Comparison of ENCODE assay signal across 8 mouse cellular contexts in genomic region chr11:67588828-67589314, GRCm38 (mm10).
DNase-seq lines count a peak whose midpoint lies in the region; ATAC-seq and TF ChIP-seq lines count a peak whose summit lies in the region.

No protein-coding gene starts in this region.

- H3K4me1 ChIP-seq in liver, embryonic 13.5 days (replicated peaks), result 0 out of 2 replicates have a peak, but pooled peaks cover 2% of the 10 kb centered on the region
- no peaks in the 10 kb centered on the region for H3K4me1 ChIP-seq in liver, embryonic 11.5 days (replicated peaks; ENCODE audit: control insufficient read depth, insufficient read depth, low read length)
- H3K4me1 ChIP-seq in bone marrow macrophage, adult 2 months (ENCODE audit: control insufficient read depth, insufficient read depth, low read length), result peaks cover 49% of the 10 kb centered on the region

- DNase-seq in liver, embryonic 13.5 days, result no peak
- no peak for DNase-seq in liver, embryonic 11.5 days (ENCODE audit: low spot score)
- peak; percentile 62 for DNase-seq in heart, adult 8-10 months (ENCODE audit: low spot score)
- DNase-seq in layer of hippocampus, postnatal 10 days (ENCODE audit: low spot score in 2 of 2), result peak; percentile 71 to 83
- DNase-seq in spleen, adult 12 weeks (ENCODE audit: low spot score), result peak; percentile 26

- WGBS in liver, embryonic 13.5 days (ENCODE audit: insufficient replicate concordance), result 17% methylated on average over 9 of the region's 9 CpGs
- 24% methylated on average over 9 of the region's 9 CpGs for WGBS in liver, embryonic 11.5 days

- no peak for TF ChIP-seq POLR2A in bone marrow macrophage, adult 2 months (IDR thresholded peaks at IDR 0.05; ENCODE audit: borderline replicate concordance, low read depth, low read length)

- TF ChIP-seq CTCF in bone marrow macrophage, adult 2 months (IDR thresholded peaks at IDR 0.05; ENCODE audit: low read depth, low read length), result no peak

- H3K4me3 ChIP-seq in liver, embryonic 13.5 days (replicated peaks), result no peak overlapping the region
- no peak overlapping the region for H3K4me3 ChIP-seq in liver, embryonic 11.5 days (ENCODE audit: low read depth, low read length)
- peak overlapping the region; percentile 76 for H3K4me3 ChIP-seq in bone marrow macrophage, adult 2 months (ENCODE audit: insufficient read depth, low read length)

- H3K4me2 ChIP-seq in liver, embryonic 13.5 days, result peak overlapping the region; percentile 15; the same call in 1 of the 2 replicates
- H3K4me2 ChIP-seq in liver, embryonic 11.5 days, result no peak overlapping the region

- H3K27me3 ChIP-seq in liver, embryonic 13.5 days, result no peaks in the 10 kb centered on the region
- H3K27me3 ChIP-seq in liver, embryonic 11.5 days (replicated peaks; ENCODE audit: control insufficient read depth, insufficient read depth, low read length), result no peaks in the 10 kb centered on the region

- no peak overlapping the region for H3K27ac ChIP-seq in liver, embryonic 13.5 days
- H3K27ac ChIP-seq in liver, embryonic 11.5 days (ENCODE audit: low read depth, low read length), result no peak overlapping the region
- peak overlapping the region; percentile 100 for H3K27ac ChIP-seq in bone marrow macrophage, adult 2 months (ENCODE audit: insufficient read depth, low read depth, low read length)

- no peaks in the 10 kb centered on the region for H3K9me3 ChIP-seq in liver, embryonic 13.5 days (replicated peaks)
- H3K9me3 ChIP-seq in liver, embryonic 11.5 days (ENCODE audit: control insufficient read depth, low read length), result no peaks in the 10 kb centered on the region

- no peak overlapping the region for H3K9ac ChIP-seq in liver, embryonic 13.5 days
- H3K9ac ChIP-seq in liver, embryonic 11.5 days (ENCODE audit: low read depth, low read length), result no peak overlapping the region

- no peak for ATAC-seq in liver, embryonic 13.5 days (ENCODE audit: low read depth)
- no peak for ATAC-seq in liver, embryonic 11.5 days (replicated peaks; ENCODE audit: low FRiP score)
- peak; percentile 88 for ATAC-seq in megakaryocyte, adult 5-6 weeks (ENCODE audit: poor library complexity, severe bottlenecking)
- ATAC-seq in erythroblast, adult 5-6 weeks (replicated peaks; ENCODE audit: low FRiP score, poor library complexity, severe bottlenecking), result no peak

- H3K36me3 ChIP-seq in liver, embryonic 13.5 days, result no peaks in the 10 kb centered on the region
- no peaks in the 10 kb centered on the region for H3K36me3 ChIP-seq in liver, embryonic 11.5 days (ENCODE audit: control insufficient read depth, insufficient read depth, low read length)

Comparison
In these comparisons a context has a peak if more than half of its experiments do, and no peak if none do; other contexts are left out.
1. DNase-seq: peak in heart, adult 8-10 months (single experiment), layer of hippocampus, postnatal 10 days (2 of 2) and spleen, adult 12 weeks (single experiment); none in liver, embryonic 13.5 days (single experiment) and liver, embryonic 11.5 days (single experiment).